Mouse (Mus musculus): ENCODE results near the gene Tcf19. TPM values are rescaled to one million over a fixed set of nuclear protein-coding genes. Genes with fewer than 3 reads are reported as not detected.
"Not testable (repeated sequence)": the region's sequence is repeated elsewhere in the genome, so short reads cannot be mapped to it uniquely, and the experiment has no call there.

Tcf19 gene
- polyA plus RNA-seq, 1 experiment from 2014 or later: 70.6 TPM

DNA sequence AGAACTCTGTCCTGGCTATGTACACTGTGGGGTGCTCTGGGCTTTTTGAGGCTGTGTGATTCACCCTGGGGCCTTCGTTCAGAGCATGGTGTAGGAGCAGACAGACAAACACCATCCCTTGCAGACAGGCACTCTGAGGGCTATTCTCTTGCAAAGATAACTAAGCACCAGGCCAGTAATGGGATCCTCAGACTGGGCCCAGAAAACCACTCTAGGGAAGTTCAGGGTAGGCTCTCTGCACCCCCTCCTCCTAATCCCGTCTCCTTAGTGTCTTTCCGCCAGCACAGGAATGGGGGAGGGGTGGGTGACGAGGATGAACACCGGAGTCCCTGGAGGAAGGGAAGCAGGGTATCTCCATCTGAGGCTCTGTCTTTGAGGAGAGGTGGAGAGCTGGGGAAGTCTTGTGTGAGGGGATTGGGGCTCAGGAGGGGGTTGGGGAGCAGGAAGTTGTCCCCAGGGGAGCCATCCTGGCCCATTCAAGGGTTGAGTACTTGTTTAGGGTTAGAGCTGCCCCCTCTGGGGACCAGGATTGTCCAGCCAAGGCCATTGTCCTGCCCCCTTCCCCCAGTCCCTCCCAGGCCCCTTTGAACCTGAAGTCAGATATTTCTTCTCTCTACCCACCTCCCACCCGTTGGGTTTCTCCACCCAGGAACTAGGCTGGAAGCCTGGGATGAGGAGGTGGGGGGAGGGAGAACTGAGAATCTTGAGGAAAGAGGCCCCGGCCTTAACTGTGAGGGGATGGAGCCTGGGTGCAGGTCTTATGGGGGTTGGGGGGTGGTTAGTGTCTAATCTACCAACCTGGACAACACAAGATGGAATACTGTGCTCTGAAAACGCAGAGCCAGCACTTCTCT is 11.8 kb downstream of the Tcf19 start:
- no peak for ATAC-seq (ENCODE audit: low FRiP score, low read depth)
- WGBS: 36% methylated on average over 8 of the region's 8 CpGs
- H3K36me3 ChIP-seq: no peaks in the 10 kb centered on the region
- H3K4me2 ChIP-seq (replicated peaks): no peak overlapping the region
- H3K9me3 ChIP-seq: no peaks in the 10 kb centered on the region
- no peak overlapping the region for H3K27ac ChIP-seq
- peaks cover 42% of the 10 kb centered on the region for H3K27me3 ChIP-seq
- no peak overlapping the region for H3K4me3 ChIP-seq
- peaks cover 10% of the 10 kb centered on the region for H3K4me1 ChIP-seq
- no peak overlapping the region for H3K9ac ChIP-seq

DNA sequence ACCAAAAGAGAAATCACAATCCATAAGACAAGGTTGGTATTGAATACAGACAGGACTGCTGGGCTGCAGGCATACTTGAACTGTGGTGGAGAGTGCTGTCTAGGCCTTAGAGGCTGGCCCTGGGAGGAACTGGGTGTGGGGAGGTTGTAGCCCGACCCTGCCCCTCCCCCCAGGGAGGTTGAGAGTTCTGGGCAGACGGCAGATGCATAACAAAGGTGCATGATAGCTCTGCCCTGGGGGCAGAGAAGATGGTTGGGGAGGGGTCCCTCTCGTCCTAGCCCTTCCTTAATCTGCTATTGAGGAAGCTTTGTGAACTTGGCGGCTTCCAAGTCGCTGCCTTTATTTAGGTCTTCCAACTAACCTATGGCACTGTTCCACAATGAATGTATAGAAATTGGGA is 12.8 kb downstream of the Tcf19 start:
- H3K9ac ChIP-seq: no peak overlapping the region
- no peak overlapping the region for H3K27ac ChIP-seq
- no peak overlapping the region for H3K4me3 ChIP-seq
- H3K4me1 ChIP-seq: peaks cover 10% of the 10 kb centered on the region
- H3K9me3 ChIP-seq: no peaks in the 10 kb centered on the region
- ATAC-seq (ENCODE audit: low FRiP score, low read depth): no peak
- no peaks in the 10 kb centered on the region for H3K36me3 ChIP-seq
- peaks cover 40% of the 10 kb centered on the region for H3K27me3 ChIP-seq
- 37% methylated on average over 5 of the region's 5 CpGs for WGBS
- H3K4me2 ChIP-seq (replicated peaks): no peak overlapping the region

DNA sequence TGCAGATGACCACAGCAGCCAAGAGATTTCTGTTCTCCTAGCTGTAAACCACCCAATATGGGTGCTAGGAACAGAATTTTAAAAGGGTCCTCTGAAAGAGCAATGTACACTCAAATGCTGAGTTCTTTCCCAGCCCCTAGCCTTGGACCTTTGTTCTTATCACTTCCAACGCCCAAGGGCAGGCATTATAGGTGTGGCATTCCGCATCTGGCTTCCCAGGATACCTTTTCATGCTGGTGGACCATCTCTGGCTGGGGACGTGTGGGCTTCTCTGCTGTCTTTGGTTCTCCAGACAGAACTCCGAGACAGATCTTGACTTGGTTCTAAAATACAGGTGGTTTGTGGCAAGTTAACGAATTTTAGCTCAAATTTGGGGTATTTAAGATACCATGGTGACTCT is 13.9 kb downstream of the Tcf19 start:
- no peak overlapping the region for H3K4me3 ChIP-seq
- ATAC-seq (ENCODE audit: low FRiP score, low read depth): no peak
- peaks cover 32% of the 10 kb centered on the region for H3K27me3 ChIP-seq
- no peaks in the 10 kb centered on the region for H3K36me3 ChIP-seq
- H3K4me1 ChIP-seq: peaks cover 10% of the 10 kb centered on the region
- H3K27ac ChIP-seq: no peak overlapping the region
- 59% methylated on average over 5 of the region's 5 CpGs for WGBS
- no peak overlapping the region for H3K4me2 ChIP-seq (replicated peaks)
- H3K9ac ChIP-seq: no peak overlapping the region
- no peaks in the 10 kb centered on the region for H3K9me3 ChIP-seq

DNA sequence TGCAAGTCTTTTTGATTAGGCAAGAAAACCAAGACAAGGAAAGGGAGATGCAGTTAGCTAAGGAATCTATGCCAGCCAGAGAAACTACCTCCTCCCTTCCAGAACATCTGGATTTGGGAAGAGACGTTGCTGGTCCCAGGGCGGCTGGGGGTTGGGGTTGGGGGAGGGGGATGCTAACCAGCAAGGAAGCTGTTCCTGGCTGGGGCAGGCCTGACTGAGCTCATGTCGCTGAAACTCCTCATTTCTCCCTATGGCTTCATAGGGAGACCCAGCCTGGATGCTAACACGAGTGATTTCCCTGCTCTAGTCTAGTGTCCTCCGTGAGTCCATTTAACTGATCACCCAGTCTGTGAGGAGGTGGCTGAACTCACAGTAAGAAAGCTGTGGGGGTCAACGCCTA is 14.4 kb downstream of the Tcf19 start:
- Histone ChIP-seq H3K9ac (0 out of 2 replicates have a peak overlapping the region, but pooled peaks have one; percentile 19), H3K36me3 (no peaks in the 10 kb centered on the region), H3K4me1 (peaks cover 10% of the 10 kb centered on the region), H3K9me3 (no peaks in the 10 kb centered on the region), H3K27me3 (peaks cover 26% of the 10 kb centered on the region), H3K4me3 (no peak overlapping the region), H3K27ac (peak overlapping the region; percentile 48; the same call in 1 of the 2 replicates), H3K4me2 (replicated peaks) (no peak overlapping the region)
- WGBS: 7% methylated on average over 6 of the region's 6 CpGs
- ATAC-seq (ENCODE audit: low FRiP score, low read depth): no peak

DNA sequence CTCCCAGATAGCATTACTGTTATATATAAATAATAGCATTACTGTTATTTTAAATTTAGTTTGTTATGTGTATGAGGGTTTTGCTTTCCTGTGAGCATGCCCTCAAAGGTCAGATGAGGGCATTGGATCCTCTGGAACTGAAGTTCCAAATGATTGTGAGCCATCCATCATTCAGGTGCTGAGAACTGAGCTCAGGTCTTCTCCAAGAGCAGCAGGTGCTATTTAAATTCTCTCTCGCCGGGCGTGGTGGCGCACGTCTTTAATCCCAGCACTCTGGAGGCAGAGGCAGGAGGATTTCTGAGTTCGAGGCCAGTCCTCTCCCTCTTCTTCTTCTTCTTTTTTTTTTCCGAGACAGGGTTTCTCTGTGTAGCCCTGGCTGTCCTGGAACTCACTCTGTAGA is 19.5 kb downstream of the Tcf19 start:
- H3K36me3 ChIP-seq: no peaks in the 10 kb centered on the region
- H3K9ac ChIP-seq: no peak overlapping the region
- H3K9me3 ChIP-seq: no peaks in the 10 kb centered on the region
- H3K27ac ChIP-seq: no peak overlapping the region
- no peak for ATAC-seq (ENCODE audit: low FRiP score, low read depth)
- WGBS: 94% methylated on average over 7 of the region's 7 CpGs
- no peaks in the 10 kb centered on the region for H3K27me3 ChIP-seq
- no peak overlapping the region for H3K4me2 ChIP-seq (replicated peaks)
- H3K4me1 ChIP-seq: peaks cover 4% of the 10 kb centered on the region
- no peak overlapping the region for H3K4me3 ChIP-seq

DNA sequence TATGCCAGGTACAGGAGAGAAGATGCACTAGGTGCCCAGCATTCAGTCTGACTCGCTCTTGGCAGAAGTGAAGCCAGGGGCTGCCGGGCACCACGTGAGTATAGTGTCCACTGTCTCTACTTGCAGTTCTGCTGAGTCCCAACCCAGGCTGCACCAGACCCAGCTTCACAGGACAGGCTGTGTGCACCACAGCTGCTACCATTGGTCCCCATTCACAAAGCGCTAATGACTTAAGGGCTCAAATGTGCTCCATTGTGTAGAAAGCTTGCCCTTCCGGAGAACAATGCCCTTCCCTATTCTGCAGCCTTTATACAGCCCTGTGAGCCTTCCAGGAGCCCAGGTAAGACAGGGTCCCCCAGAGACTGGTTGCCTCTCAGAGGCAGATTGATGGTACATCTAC is 26.3 kb downstream of the Tcf19 start:
- 76% methylated on average over 5 of the region's 5 CpGs for WGBS
- Histone ChIP-seq H3K9me3 (no peaks in the 10 kb centered on the region), H3K27ac (no peak overlapping the region), H3K4me3 (no peak overlapping the region), H3K27me3 (no peaks in the 10 kb centered on the region), H3K36me3 (no peaks in the 10 kb centered on the region), H3K4me1 (no peaks in the 10 kb centered on the region), H3K4me2 (replicated peaks) (no peak overlapping the region), H3K9ac (no peak overlapping the region)
- ATAC-seq (ENCODE audit: low FRiP score, low read depth): no peak

DNA sequence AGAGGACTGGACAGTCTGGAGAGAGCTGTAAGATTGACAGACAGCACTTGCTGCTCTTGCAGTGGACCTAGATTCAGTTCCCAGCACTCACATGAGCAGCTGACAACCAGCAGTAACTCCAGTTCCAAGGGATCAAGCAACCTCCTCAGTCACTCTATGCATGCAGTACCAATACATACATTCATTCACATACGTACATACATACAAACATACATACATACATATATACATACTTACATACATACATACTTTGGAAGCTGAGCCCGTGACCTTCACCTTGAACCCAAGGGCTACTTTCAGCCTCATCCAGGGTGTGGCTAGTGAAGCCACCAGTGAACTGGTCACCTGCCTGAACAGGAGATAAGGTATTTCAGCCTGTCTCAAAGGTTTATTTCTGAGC is 28.6 kb downstream of the Tcf19 start:
- no peak for ATAC-seq (ENCODE audit: low FRiP score, low read depth)
- Histone ChIP-seq H3K4me3 (no peak overlapping the region), H3K4me1 (no peaks in the 10 kb centered on the region), H3K27me3 (peaks cover 3% of the 10 kb centered on the region; the same call in 1 of the 2 replicates), H3K9ac (no peak overlapping the region), H3K9me3 (no peaks in the 10 kb centered on the region), H3K27ac (no peak overlapping the region), H3K4me2 (replicated peaks) (no peak overlapping the region), H3K36me3 (no peaks in the 10 kb centered on the region)
- 93% methylated on average over 2 of the region's 2 CpGs for WGBS

DNA sequence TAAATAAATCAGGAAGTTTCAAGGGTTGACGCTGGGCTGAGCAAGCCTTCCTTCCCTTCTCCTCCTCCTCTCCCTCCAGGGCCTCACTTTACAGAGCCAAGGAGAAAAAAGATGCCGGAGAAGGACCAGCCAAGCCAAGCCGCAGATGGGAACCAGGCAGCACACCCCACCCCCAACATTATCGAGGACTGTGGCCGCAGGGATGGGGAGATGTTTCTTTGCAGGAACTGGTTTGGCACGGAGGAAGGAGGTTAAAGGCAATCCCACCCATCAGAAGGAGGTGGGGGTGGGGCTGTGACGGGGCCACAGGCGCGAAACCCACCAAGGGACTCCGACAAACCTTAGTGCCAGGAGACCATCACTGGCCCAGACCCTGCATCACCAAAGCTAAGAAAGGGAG is 29.9 kb downstream of the Tcf19 start:
- no peak overlapping the region for H3K27ac ChIP-seq
- no peak overlapping the region for H3K4me3 ChIP-seq
- H3K4me1 ChIP-seq: no peaks in the 10 kb centered on the region
- no peak overlapping the region for H3K9ac ChIP-seq
- H3K9me3 ChIP-seq: no peaks in the 10 kb centered on the region
- WGBS: 45% methylated on average over 10 of the region's 10 CpGs
- no peak overlapping the region for H3K4me2 ChIP-seq (replicated peaks)
- H3K27me3 ChIP-seq: peaks cover 3% of the 10 kb centered on the region; the same call in 1 of the 2 replicates
- no peak for ATAC-seq (ENCODE audit: low FRiP score, low read depth)
- H3K36me3 ChIP-seq: no peaks in the 10 kb centered on the region

DNA sequence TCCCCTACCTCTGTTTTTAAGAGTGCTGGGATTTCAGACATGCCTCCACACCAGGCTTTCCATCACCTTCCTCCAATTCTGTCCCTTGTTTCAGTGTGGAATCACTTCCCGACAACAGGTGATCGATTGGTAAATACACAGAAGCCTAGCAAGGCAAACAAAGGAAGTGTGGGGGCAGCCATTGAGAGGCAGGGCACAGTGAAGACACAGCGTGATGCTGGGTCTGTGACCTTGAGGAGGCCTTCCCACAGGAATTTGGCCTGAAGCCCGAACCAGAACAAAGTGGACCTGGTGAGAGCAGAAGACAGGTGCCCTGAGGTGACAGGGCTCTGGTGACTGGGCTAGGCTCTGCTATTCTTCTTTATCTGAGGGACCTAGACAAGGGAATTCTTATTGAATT is 30.9 kb downstream of the Tcf19 start:
- H3K36me3 ChIP-seq: no peaks in the 10 kb centered on the region
- H3K4me3 ChIP-seq: no peak overlapping the region
- H3K9me3 ChIP-seq: no peaks in the 10 kb centered on the region
- no peak overlapping the region for H3K4me2 ChIP-seq (replicated peaks)
- peaks cover 3% of the 10 kb centered on the region; the same call in 1 of the 2 replicates for H3K27me3 ChIP-seq
- H3K9ac ChIP-seq: no peak overlapping the region
- no peak for ATAC-seq (ENCODE audit: low FRiP score, low read depth)
- H3K4me1 ChIP-seq: no peaks in the 10 kb centered on the region
- no peak overlapping the region for H3K27ac ChIP-seq
- 49% methylated on average over 4 of the region's 4 CpGs for WGBS

DNA sequence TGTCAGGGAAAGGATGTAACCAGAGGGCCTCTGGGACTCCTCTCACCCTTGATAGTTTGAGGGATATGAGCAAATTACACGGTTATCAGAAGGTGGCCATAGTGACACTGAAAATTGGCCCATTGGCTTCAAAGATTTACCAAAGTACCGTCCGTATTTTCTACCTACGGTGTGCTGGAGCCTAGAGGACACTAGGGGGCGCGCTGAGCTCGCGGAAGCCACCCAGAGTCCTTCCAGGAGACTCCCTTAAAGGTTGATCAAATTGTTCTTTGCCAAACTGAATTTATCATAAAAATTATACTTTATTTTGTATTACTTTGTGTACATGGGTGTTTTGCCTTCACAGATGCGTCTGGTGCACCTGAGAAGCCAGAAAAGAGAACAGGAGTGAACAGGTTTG is 32.6 kb downstream of the Tcf19 start:
- no peak overlapping the region for H3K4me2 ChIP-seq (replicated peaks)
- WGBS: 2% methylated on average over 9 of the region's 9 CpGs
- H3K4me1 ChIP-seq: no peaks in the 10 kb centered on the region
- no peak overlapping the region for H3K27ac ChIP-seq
- ATAC-seq (ENCODE audit: low FRiP score, low read depth): no peak
- no peak overlapping the region for H3K9ac ChIP-seq
- H3K4me3 ChIP-seq: no peak overlapping the region
- H3K9me3 ChIP-seq: no peaks in the 10 kb centered on the region
- no peaks in the 10 kb centered on the region for H3K36me3 ChIP-seq
- peaks cover 3% of the 10 kb centered on the region; the same call in 1 of the 2 replicates for H3K27me3 ChIP-seq

DNA sequence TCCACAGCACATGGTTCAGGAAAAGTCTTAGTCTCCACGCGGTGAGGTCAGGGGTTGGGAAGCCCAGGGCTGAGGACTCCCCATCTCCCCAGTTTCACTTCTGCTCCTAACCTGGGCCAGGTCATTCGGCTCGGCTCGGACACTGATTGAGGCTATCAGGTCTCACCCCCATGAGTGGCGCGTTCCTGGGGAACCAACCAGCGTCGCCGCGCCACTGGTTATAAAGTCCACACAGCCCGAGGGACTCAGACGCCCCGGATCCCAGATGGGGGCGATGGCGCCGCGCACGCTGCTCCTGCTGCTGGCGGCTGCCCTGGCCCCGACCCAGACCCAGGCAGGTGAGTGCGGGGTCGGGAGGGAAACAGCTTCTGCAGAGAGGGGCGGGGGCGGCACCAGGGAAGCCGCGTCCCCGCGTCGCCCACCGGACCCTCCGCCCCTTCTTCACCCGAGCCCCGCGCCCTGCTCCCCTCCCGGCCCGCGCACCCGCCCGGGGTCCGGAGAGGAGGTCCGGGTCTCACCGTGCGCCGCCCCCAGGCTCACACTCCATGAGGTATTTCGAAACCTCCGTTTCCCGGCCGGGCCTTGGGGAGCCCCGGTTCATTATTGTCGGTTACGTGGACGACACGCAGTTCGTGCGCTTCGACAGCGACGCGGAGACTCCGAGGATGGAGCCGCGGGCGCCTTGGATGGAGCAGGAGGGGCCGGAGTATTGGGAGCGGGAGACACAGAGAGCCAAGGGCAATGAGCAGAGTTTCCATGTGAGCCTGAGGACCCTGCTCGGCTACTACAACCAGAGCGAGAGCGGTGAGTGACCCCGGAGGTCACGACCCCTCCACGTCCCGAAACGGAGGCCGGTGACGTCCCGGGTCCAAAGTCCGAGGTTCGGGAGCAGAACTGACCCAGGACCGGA is 46.5 kb downstream of the Tcf19 start, which contains the start of gene H2-Q10:
Gene H2-Q10 (plus strand): TSS at position 248 of the 910 bp plus-strand sequence.
- H3K9ac ChIP-seq: peak within 1 kb of the TSS; percentile 57
- no peak for ATAC-seq (ENCODE audit: low FRiP score, low read depth)
- peak within 1 kb of the TSS; percentile 50 for H3K4me3 ChIP-seq
- H3K4me2 ChIP-seq (replicated peaks): peak within 1 kb of the TSS; percentile 88
- 1% methylated on average over 64 of the region's 80 CpGs for WGBS
- peaks cover 14% of the 10 kb centered on the region for H3K4me1 ChIP-seq
- peaks cover 44% of the 10 kb centered on the region for H3K27me3 ChIP-seq
- no peaks in the 10 kb centered on the region for H3K9me3 ChIP-seq
- no peak within 1 kb of the TSS for H3K27ac ChIP-seq
- no peaks in the 10 kb centered on the region for H3K36me3 ChIP-seq

DNA sequence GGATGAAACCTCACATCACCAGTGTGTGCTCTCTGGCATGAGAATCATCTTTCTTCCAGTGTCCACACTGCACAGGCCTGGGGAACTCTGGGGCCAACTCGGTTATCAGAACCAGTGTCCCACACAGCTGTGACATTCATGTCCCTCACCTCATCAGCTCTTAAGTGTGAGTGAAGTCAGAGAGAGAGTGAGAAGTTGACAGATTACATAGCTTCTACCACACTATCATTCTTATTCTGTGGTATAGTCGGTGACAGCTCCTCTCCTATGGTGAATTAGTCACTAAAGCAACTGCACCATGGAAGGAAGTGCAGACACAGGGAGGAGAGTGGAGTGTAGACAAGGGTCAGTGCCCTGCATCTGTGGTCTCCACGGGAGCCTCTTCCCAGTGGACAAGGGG is 47.7 kb downstream of the Tcf19 start:
- H3K4me2 ChIP-seq (replicated peaks); H3K9me3 ChIP-seq; H3K4me3 ChIP-seq; H3K9ac ChIP-seq; H3K36me3 ChIP-seq; ATAC-seq (ENCODE audit: low FRiP score, low read depth); H3K27ac ChIP-seq: not testable (repeated sequence)
- WGBS: 67% methylated on average over 3 of the region's 3 CpGs
- Histone ChIP-seq H3K27me3 (peaks cover 44% of the 10 kb centered on the region), H3K4me1 (peaks cover 14% of the 10 kb centered on the region)
